Mouse (Mus musculus): Measurements from ENCODE around the gene Tff2. TPM values are rescaled to one million over a fixed set of nuclear protein-coding genes. Genes with fewer than 3 reads are reported as not detected.

The Tff2 gene
- polyA plus RNA-seq, 1 experiment, result not detected

DNA sequence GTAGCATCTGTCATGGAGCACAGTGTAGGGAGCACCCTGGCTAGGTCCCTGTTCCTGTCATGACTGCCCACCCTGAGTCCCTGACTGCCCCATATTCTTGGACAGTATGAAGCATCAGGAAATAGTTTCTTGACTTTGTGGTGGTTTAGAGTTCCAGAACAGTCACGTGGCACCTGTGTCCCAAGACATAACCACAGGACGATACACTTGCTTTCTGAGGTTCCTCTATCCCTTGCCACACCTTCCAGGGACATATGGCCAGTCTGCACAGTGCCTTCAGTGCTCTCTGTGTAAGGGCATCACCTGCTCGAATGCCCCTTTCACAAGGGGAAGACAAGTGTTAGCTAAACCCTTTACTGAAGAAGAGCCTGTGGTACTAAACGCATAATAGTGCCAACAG, 37.4 kb upstream of the Tff2 start:
- Histone ChIP-seq H3K27ac (ENCODE audit: control insufficient read depth, insufficient read depth, low read depth, low read length, poor library complexity) (peak overlapping the region; percentile 22), H3K4me1 (ENCODE audit: control insufficient read depth, insufficient read depth, low read length) (peaks cover 4% of the 10 kb centered on the region; the same call in 1 of the 2 replicates), H3K4me3 (replicated peaks; ENCODE audit: control insufficient read depth, low read depth, low read length) (no peak overlapping the region)
- TF ChIP-seq CTCF (IDR thresholded peaks at IDR 0.05; ENCODE audit: control insufficient read depth, insufficient read depth, low read length) (no peak), POLR2A (IDR thresholded peaks at IDR 0.05; ENCODE audit: borderline replicate concordance, control insufficient read depth, low read depth, low read length) (no peak)
- 15% methylated on average over 4 of the region's 4 CpGs for WGBS

- 22% methylated on average over 4 of the region's 4 CpGs for WGBS
- no peak overlapping the region for H3K4me3 ChIP-seq (replicated peaks; ENCODE audit: control insufficient read depth, low read depth, low read length)
- no peak overlapping the region for H3K27ac ChIP-seq (ENCODE audit: control insufficient read depth, insufficient read depth, low read depth, low read length, poor library complexity)
- H3K4me1 ChIP-seq (ENCODE audit: control insufficient read depth, insufficient read depth, low read length), result peaks cover 2% of the 10 kb centered on the region; the same call in 1 of the 2 replicates
- TF ChIP-seq POLR2A (IDR thresholded peaks at IDR 0.05; ENCODE audit: borderline replicate concordance, control insufficient read depth, low read depth, low read length) (no peak), CTCF (IDR thresholded peaks at IDR 0.05; ENCODE audit: control insufficient read depth, insufficient read depth, low read length) (no peak)
Measured at GRCm38 (mm10) chr17:31176321-31176720, 32.2 kb upstream of the Tff2 start.

DNA sequence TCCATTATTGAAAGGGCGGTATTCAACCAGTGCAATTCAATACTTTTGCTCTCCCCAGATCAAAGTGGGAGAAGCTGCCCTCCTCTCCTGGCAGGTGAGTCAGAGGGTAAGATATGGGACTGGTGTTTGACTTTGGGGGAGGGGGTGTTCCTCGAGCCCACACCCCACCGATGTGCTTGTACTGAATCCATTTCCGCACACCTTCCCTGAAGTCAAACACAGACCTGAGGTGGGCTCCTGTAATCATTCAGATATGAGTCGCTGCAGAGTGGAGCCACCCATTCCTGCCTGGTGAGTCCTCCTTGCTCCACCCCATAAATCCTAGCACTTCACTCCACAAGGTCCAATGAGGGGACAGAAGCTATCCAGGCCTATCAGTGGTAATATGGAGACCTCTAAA, 25.7 kb upstream of the Tff2 start:
- 83% methylated on average over 5 of the region's 5 CpGs for WGBS
- H3K4me3 ChIP-seq (replicated peaks; ENCODE audit: control insufficient read depth, low read depth, low read length), result no peak overlapping the region
- TF ChIP-seq POLR2A (IDR thresholded peaks at IDR 0.05; ENCODE audit: borderline replicate concordance, control insufficient read depth, low read depth, low read length) (no peak), CTCF (IDR thresholded peaks at IDR 0.05; ENCODE audit: control insufficient read depth, insufficient read depth, low read length) (no peak)

DNA sequence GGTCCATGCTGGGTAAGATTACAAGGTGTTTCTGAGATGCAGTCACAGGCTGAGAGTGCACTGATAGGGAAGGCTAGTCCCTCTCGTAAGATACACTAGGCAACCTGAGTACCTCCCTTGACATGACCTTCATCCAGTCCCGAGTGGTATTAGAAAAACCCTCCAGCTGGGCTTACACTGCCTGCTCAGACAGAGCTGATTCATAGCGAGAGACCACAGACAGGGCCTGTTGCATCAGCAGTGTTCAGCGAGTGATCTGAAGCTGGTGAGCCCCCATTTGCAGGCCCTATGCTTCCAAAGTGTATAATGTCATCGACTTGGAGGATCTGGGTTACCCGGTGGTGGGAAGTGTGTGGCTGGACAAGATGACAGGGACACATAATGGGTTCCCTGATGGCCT, 21.0 kb upstream of the Tff2 start, which contains the start of gene Tff1:
TSS of gene Tff1 (minus strand) at position 151 of the 400 bp plus-strand sequence.
- TF ChIP-seq CTCF (IDR thresholded peaks at IDR 0.05; ENCODE audit: control insufficient read depth, insufficient read depth, low read length) (no peak), POLR2A (IDR thresholded peaks at IDR 0.05; ENCODE audit: borderline replicate concordance, control insufficient read depth, low read depth, low read length) (no peak)
- no peaks in the 10 kb centered on the region for H3K4me1 ChIP-seq (ENCODE audit: control insufficient read depth, insufficient read depth, low read length)

More for the DNA sequence above, 25.7 kb upstream of the Tff2 start:
- no peak overlapping the region for H3K27ac ChIP-seq (ENCODE audit: control insufficient read depth, insufficient read depth, low read depth, low read length, poor library complexity)
- no peaks in the 10 kb centered on the region for H3K4me1 ChIP-seq (ENCODE audit: control insufficient read depth, insufficient read depth, low read length)

DNA sequence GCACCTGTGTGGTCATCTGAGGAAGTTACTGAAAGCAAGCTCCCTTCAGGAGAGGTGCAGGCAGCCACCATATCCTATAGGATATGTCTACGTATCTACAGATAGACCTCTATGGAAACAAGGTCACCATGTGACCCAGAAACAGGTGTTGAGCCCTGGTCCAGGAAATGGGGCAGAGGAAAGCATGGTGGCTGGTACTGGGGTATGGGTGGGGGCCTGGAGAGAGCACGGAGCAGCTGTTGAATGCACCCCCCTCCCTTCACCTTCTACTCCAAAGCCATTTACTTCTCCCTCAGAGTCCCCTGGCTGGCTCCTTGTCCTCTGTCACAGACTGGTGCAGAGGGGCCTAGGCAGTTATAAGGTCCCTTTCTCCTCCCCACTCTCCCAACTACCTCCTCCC, 19.7 kb upstream of the Tff2 start:
- H3K4me1 ChIP-seq (ENCODE audit: control insufficient read depth, insufficient read depth, low read length), result no peaks in the 10 kb centered on the region
- 60% methylated on average over 2 of the region's 2 CpGs for WGBS
- H3K4me3 ChIP-seq (replicated peaks; ENCODE audit: control insufficient read depth, low read depth, low read length), result no peak overlapping the region
- no peak for TF ChIP-seq POLR2A (IDR thresholded peaks at IDR 0.05; ENCODE audit: borderline replicate concordance, control insufficient read depth, low read depth, low read length)
- TF ChIP-seq CTCF (IDR thresholded peaks at IDR 0.05; ENCODE audit: control insufficient read depth, insufficient read depth, low read length), result no peak
- H3K27ac ChIP-seq (ENCODE audit: control insufficient read depth, insufficient read depth, low read depth, low read length, poor library complexity), result no peak overlapping the region

More for the DNA sequence above, 21.0 kb upstream of the Tff2 start, which contains the start of gene Tff1:
- no peak within 1 kb of the TSS for H3K4me3 ChIP-seq (replicated peaks; ENCODE audit: control insufficient read depth, low read depth, low read length)
- H3K27ac ChIP-seq (ENCODE audit: control insufficient read depth, insufficient read depth, low read depth, low read length, poor library complexity), result no peak within 1 kb of the TSS
- 61% methylated on average over 6 of the region's 6 CpGs for WGBS

DNA sequence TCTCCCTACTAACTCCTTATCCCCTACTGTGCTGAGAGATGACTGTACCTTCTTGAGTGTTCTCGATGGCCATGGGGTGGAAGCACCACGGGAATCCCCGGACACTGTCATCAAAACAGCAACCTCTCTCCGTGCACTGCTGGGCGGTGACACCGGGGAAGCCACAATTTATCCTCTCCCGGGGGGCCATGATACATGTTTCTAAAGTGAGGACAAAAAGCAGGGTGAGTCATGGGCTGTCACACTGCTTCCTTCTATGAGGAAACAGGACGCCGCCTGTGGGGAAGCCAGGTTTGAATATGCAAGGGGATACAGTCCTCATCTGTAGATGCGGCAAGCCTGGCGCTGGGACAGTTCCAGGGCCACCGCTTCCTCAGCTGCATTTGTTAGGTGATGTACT, 18.5 kb upstream of the Tff2 start:
- TF ChIP-seq CTCF (IDR thresholded peaks at IDR 0.05; ENCODE audit: control insufficient read depth, insufficient read depth, low read length) (no peak), POLR2A (IDR thresholded peaks at IDR 0.05; ENCODE audit: borderline replicate concordance, control insufficient read depth, low read depth, low read length) (no peak)
- H3K4me1 ChIP-seq (ENCODE audit: control insufficient read depth, insufficient read depth, low read length), result no peaks in the 10 kb centered on the region
- no peak overlapping the region for H3K4me3 ChIP-seq (replicated peaks; ENCODE audit: control insufficient read depth, low read depth, low read length)
- 36% methylated on average over 12 of the region's 12 CpGs for WGBS
- no peak overlapping the region for H3K27ac ChIP-seq (ENCODE audit: control insufficient read depth, insufficient read depth, low read depth, low read length, poor library complexity)

GRCm38 (mm10) chr17:31160291-31160690, 16.2 kb upstream of the Tff2 start:
- Histone ChIP-seq H3K27ac (ENCODE audit: control insufficient read depth, insufficient read depth, low read depth, low read length, poor library complexity) (no peak overlapping the region), H3K4me1 (ENCODE audit: control insufficient read depth, insufficient read depth, low read length) (no peaks in the 10 kb centered on the region), H3K4me3 (replicated peaks; ENCODE audit: control insufficient read depth, low read depth, low read length) (no peak overlapping the region)
- WGBS, result 86% methylated on average over 4 of the region's 4 CpGs
- no peak for TF ChIP-seq POLR2A (IDR thresholded peaks at IDR 0.05; ENCODE audit: borderline replicate concordance, control insufficient read depth, low read depth, low read length)
- no peak for TF ChIP-seq CTCF (IDR thresholded peaks at IDR 0.05; ENCODE audit: control insufficient read depth, insufficient read depth, low read length)

- Histone ChIP-seq H3K4me3 (replicated peaks; ENCODE audit: control insufficient read depth, low read depth, low read length) (no peak overlapping the region), H3K27ac (ENCODE audit: control insufficient read depth, insufficient read depth, low read depth, low read length, poor library complexity) (no peak overlapping the region), H3K4me1 (ENCODE audit: control insufficient read depth, insufficient read depth, low read length) (no peaks in the 10 kb centered on the region)
- 88% methylated on average over 6 of the region's 6 CpGs for WGBS
- TF ChIP-seq POLR2A (IDR thresholded peaks at IDR 0.05; ENCODE audit: borderline replicate concordance, control insufficient read depth, low read depth, low read length) (no peak), CTCF (IDR thresholded peaks at IDR 0.05; ENCODE audit: control insufficient read depth, insufficient read depth, low read length) (no peak)
Measured at GRCm38 (mm10) chr17:31157921-31158320, 13.8 kb upstream of the Tff2 start.

DNA sequence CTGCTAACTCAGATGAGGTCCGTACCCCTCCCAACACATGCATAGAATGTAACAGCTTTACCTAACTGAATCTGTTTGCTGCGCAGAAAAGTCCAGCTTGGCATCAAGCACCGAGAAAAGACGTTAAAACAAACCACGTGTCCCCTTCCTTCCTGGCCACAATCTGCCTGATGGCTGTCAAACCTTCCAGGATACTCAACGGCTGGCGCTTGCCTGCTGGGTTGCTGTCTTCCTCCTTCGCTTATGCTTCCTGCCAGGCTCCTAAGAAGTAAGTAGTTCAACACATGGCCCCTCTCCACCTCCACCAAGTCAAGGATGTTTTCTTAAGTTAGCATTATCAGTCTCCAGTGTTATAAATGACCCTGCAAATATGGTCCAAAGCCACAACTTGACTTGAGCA, 9.7 kb upstream of the Tff2 start:
- Histone ChIP-seq H3K4me1 (ENCODE audit: control insufficient read depth, insufficient read depth, low read length) (no peaks in the 10 kb centered on the region), H3K4me3 (replicated peaks; ENCODE audit: control insufficient read depth, low read depth, low read length) (no peak overlapping the region), H3K27ac (ENCODE audit: control insufficient read depth, insufficient read depth, low read depth, low read length, poor library complexity) (no peak overlapping the region)
- TF ChIP-seq POLR2A (IDR thresholded peaks at IDR 0.05; ENCODE audit: borderline replicate concordance, control insufficient read depth, low read depth, low read length), result no peak
- 9% methylated on average over 8 of the region's 8 CpGs for whole genome bisulfite sequencing
